Mouse (Mus musculus) adrenal gland, adult 2 months (tissue): ENCODE measurements around the gene Cpm. TPM values are rescaled to one million over a fixed set of nuclear protein-coding genes. Genes with fewer than 3 reads are reported as not detected.
"Not testable (repeated sequence)": the region's sequence is repeated elsewhere in the genome, so short reads cannot be mapped to it uniquely, and the experiment has no call there.

Source experiments
- DNase-seq: peaks from one replicate; pipeline ENCODE4 v3.0.0; 2021
- polyA plus RNA-seq: library from polyadenylated mRNA; depleted of rRNA; stranded (reverse); fragments of >200 nt; gene quantifications from 2 replicates; pipeline ENCODE4 v1.2.3, GENCODE M21; 2012
- total RNA-seq, 2 experiments: library from RNA; stranded (reverse); gene quantifications; 2 replicates each; pipeline ENCODE4 v1.2.3; 2021

Gene Cpm
- total and polyA plus RNA-seq, 3 experiments = 19.2 to 29.3 (median 21.4) TPM

- no peak for DNase-seq
Observed at GRCm38 (mm10) chr10:117607051-117607803, 22.1 kb upstream of the Cpm start.

DNA sequence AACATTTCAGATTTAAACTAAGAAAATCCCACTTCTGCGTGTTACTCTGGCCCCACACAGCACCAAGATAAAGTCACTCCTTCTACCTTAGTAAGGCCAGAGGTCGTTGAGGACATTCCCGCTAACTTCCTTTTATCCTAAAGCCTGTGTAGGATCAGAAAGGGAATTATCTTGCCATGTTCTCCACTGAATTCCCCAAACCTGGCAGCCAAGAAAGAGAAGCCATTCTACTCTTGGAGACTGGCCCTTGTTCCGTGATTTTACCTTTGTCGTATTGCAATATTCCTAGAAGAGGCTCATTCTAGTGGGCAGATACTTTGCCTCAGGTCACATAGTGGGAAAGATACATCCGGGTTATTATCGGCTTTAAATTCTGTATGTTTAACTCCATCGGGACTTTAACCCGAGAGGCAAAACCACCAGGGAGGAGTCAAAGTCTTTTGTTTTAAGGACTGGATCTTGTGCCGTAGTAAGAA is 21.5 kb upstream of the Cpm start:
- no peak for DNase-seq

GRCm38 (mm10) chr10:117608487-117608886 is 20.8 kb upstream of the Cpm start:
- DNase-seq = no peak

DNA sequence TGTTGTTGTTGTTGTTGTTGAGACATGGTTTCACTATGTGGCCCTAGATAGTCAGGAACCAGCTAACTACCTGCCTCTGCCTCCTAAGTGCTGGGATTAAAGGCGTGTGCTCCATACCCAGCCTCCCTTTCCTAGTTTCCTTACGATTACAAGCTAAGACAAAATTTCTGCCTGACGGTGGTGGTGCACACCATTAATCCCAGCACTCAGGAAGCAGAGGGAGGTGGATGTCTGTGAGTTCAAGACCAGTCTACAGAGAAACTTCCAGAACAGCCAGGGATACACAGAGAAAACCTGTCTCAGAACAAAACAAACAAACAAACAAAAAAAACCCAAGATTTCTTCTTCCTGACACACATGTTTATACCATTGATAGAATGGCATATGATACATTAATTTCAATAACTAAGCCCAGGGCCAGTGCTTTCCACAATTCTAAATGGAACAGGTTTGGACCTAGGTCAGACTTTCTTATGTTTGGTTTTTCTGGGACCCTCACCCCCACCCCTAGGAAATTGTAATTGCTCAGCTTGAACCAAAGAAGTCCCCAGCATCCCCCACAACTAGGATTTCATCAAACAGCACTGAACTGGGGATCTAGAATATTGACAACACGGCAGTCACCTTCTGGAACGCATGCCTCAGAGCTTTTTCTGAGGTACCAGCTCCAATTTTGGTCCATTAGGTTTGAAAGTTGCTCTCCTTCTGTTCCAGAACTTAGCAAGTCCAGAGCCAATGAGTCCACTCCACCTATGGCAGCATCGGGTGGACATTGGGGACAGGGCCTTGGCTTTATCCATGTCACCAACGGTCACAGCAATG is 20.1 kb upstream of the Cpm start:
- DNase-seq = no peak

- no peak for DNase-seq
Observed at GRCm38 (mm10) chr10:117609810-117610090, 19.6 kb upstream of the Cpm start.

GRCm38 (mm10) chr10:117610160-117610764 is 19.0 kb upstream of the Cpm start:
- no peak for DNase-seq

DNA sequence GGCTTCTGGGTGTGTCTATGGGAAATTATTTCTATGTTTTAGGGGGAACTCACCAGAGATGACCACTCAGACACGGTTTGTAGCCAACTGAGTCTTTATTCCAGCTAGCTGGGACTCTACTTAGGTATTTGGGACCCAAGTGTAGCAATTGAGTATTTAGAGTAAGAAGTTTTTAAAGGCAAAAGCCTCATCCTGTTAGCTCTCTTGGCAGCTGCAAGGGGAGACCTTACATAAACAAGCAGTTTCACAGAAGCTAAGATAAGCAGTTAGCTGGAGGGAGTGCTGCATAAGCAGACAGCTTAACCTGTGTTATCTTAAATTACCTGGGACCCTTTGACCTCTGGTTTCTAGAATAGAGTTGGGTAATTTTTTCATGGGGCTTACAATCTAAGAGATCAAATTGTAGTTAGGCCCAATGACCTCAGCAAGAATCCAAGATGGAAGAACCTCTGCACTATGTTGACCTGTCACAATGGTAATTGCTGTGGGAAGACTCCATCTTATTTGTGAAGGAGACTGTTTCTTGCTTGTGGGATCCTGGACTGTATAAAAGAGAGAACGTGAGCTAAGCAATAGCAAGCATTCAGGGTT is 18.4 kb upstream of the Cpm start:
- no peak for DNase-seq

DNA sequence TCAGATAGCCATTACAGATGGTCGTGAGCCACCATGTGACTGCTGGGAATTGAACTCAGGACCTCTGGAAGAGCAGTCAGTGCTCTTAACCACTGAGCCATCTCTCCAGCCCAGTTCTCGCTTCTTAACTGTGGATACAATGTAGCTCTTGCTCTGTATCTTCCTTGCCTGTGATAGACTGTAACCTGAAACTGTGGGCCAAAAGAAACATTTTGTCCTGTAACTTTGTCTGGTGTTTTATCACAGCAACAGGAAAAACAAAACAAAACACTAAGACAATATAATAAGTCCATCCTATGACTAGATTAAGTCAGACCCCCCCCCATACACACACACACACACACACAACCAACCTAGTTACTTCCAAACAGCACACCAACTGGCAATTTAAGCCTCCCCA is 17.8 kb upstream of the Cpm start:
- DNase-seq = no peak

- DNase-seq = no peak
Observed at GRCm38 (mm10) chr10:117611976-117612375, 17.3 kb upstream of the Cpm start.

- no peak for DNase-seq
Observed at GRCm38 (mm10) chr10:117612621-117613584, 16.4 kb upstream of the Cpm start.

- no peak for DNase-seq
Observed at GRCm38 (mm10) chr10:117613960-117614359, 15.3 kb upstream of the Cpm start.

- no peak for DNase-seq
Observed at GRCm38 (mm10) chr10:117614387-117614786, 14.9 kb upstream of the Cpm start.

GRCm38 (mm10) chr10:117615239-117615638 is 14.1 kb upstream of the Cpm start:
- DNase-seq = no peak

GRCm38 (mm10) chr10:117615746-117616145 is 13.6 kb upstream of the Cpm start:
- DNase-seq = no peak

GRCm38 (mm10) chr10:117616191-117616680 is 13.1 kb upstream of the Cpm start:
- no peak for DNase-seq

DNA sequence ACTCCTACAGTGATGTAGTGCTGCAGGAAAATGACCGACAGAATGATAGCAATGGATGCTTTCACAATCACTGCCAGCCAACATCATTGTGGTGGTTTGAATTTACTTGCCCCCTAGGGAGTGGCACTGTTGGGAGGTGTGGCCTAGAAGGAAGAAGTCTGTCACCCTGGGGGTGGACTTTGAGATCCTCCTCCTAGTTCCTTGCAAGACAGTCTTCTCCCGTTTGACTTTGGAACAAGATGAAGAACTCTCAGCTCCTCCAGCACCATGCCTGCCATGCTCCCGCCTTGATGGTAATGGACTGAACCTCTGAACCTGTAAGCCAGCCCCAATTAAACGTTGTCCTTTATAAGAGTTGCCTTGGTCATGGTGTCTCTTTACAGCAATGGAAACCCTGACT is 12.5 kb upstream of the Cpm start:
- not testable (repeated sequence) for DNase-seq

DNA sequence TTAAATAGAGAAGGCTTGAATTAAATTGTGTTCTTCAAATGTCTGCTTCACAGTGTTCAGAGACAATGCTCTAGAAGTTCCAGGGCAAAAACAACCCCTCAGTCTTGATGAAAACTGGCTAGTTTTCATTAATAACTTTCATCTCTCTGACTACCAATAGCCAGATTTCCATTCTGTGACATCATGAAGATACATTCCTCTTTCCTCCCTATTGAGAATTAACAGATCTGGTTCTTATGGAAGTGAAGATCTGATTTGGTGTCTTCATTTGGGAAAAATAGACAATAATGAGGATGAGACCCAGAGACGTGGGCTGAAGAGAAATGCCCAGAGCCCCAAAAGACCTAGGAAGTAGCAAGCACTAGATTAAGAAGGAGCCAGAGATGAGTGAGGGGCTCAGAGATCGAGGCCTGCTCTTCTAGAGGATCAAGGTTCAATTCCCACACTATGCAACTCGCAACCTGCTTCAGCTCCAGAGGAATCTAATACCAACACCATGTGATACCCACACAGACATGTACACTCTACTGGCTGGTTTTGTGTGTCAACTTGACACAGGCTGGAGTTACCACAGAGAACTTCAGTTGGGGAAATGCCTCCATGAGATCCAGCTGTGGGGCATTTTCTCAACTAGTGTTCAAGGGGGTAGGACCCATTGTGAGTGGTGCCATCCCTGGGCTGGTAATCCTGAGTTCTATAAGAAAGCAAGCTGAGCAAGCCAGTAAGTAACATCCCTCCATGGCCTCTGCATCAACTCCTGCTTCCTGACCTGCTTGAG is 11.5 kb upstream of the Cpm start:
- DNase-seq = no peak

GRCm38 (mm10) chr10:117619041-117619861 is 10.0 kb upstream of the Cpm start:
- peak; percentile 7 for DNase-seq

DNA sequence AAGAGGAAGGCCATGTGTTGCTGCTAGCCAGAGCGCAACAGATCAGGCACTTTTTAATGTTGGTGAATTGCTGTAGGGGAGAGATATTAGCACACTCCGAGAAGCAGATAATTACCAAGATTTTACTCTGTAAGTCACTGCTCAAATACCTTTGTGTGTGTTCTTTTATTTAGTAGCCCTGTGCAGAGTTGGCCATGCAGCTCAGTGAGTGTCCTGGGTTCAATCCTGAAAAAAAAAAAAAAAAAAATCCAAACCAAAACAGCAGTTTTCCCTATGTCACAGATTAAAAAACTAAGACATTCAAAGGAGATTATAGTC is 9.5 kb upstream of the Cpm start:
- no peak for DNase-seq

- DNase-seq = no peak
Observed at GRCm38 (mm10) chr10:117620530-117620929, 8.8 kb upstream of the Cpm start.
